Mouse (Mus musculus) liver, adult 2 months (tissue): ENCODE results near the gene Slc16a9. TPM values are rescaled to one million over a fixed set of nuclear protein-coding genes. Genes with fewer than 3 reads are reported as not detected.

Experiments
- DNase-seq: peaks from one replicate; pipeline ENCODE4 v3.0.0-alpha.2; 2011; ENCODE audit warnings: low read depth, low spot score; ENCODE audit errors: extremely low read depth
- H3K27ac ChIP-seq: fragments of 200-500 bp; replicated peaks from 2 replicates; pipeline ENCODE4 v1.5.1; 2012; ENCODE audit warnings: low read depth, mild to moderate bottlenecking, control low read depth, inconsistent platforms, low read length; ENCODE audit not compliant: insufficient read depth
- H3K27me3 ChIP-seq: fragments of 200-500 bp; 2 replicates; pipeline ENCODE4 v1.6.1; 2012; ENCODE audit warnings: mild to moderate bottlenecking, moderate library complexity, low read length, inconsistent platforms; ENCODE audit not compliant: control insufficient read depth, insufficient read depth
- H3K36me3 ChIP-seq: fragments of 200-500 bp; 2 replicates; pipeline ENCODE4 v1.6.1; 2012; ENCODE audit warnings: low read length, inconsistent platforms; ENCODE audit not compliant: control insufficient read depth, insufficient read depth
- H3K4me1 ChIP-seq: fragments of 200-500 bp; 2 replicates; pipeline ENCODE4 v1.6.1; 2011; ENCODE audit warnings: low read length; ENCODE audit not compliant: control insufficient read depth, insufficient read depth
- H3K4me3 ChIP-seq: fragments of 200-500 bp; 2 replicates; pipeline ENCODE4 v1.5.1; 2011; ENCODE audit warnings: low read depth, mild to moderate bottlenecking, control low read depth, low read length, moderate library complexity; ENCODE audit not compliant: insufficient read depth
- H3K79me2 ChIP-seq: fragments of 200-500 bp; 2 replicates; pipeline ENCODE4 v1.6.1; 2012; ENCODE audit warnings: inconsistent platforms, mild to moderate bottlenecking, low read length, moderate library complexity; ENCODE audit not compliant: control insufficient read depth, insufficient read depth
- H3K9ac ChIP-seq: fragments of 200-500 bp; 2 replicates; pipeline ENCODE4 v1.6.1; 2012; ENCODE audit warnings: low read depth, mild to moderate bottlenecking, control low read depth, inconsistent platforms, low read length
- CTCF ChIP-seq: fragments of 200-500 bp; IDR thresholded peaks from 2 replicates; pipeline ENCODE4 v1.5.1; 2011; ENCODE audit warnings: low read depth, low read length, control low read depth
- POLR2A ChIP-seq: fragments of 200-500 bp; IDR thresholded peaks from 2 replicates; pipeline ENCODE4 v1.6.1; 2011; ENCODE audit warnings: low read length, control low read depth; ENCODE audit not compliant: insufficient read depth; ENCODE audit errors: extremely low read depth
- WGBS: fragments of 180-500 bp; shearing (Covaris S2); methylation state at CpG from one replicate; pipeline ENCODE4 v1.1.7; 2018; 5-methylcytosine and 5-hydroxymethylcytosine counted together
- polyA plus RNA-seq: library from polyadenylated mRNA; depleted of rRNA; stranded (reverse); fragments of >200 nt; gene quantifications from 2 replicates; pipeline ENCODE4 v1.2.3, GENCODE M21; 2012
- total RNA-seq: library from RNA; depleted of rRNA; stranded (reverse); fragments of >200 nt; gene quantifications from 2 replicates; pipeline ENCODE4 v1.2.3, GENCODE M21; 2014

Slc16a9 gene
- total and polyA plus RNA-seq, 2 experiments: 1.7 to 2.4 TPM

DNA sequence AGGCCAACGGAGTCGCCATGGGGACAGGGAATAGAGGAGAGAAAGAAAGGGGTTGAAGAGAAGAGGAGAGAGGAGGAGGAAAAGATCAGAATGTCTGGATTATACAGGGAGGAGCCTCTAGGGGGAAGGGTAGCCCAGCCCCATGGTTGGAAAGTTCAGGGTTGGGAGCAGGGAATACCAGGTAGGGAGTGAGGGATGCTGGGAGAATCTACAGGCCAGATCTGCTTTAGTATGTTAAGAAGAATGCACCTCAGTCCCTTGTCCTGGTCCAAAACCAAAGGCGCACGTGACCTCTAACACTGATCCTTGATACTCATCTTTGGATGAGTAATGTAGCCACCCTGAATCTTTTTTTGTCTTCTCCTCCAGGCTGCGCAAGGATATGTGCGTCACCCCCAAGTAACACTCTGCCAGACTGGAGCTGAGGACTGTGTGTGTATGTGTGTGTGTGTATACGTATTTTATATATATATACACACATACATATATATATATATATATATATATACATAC is 45.9 kb upstream of the Slc16a9 start:
- Histone ChIP-seq H3K4me3 (no peak overlapping the region), H3K9ac (no peak overlapping the region), H3K36me3 (no peaks in the 10 kb centered on the region), H3K27ac (no peak overlapping the region), H3K79me2 (no peaks in the 10 kb centered on the region), H3K4me1 (0 out of 2 replicates have a peak, but pooled peaks cover 2% of the 10 kb centered on the region), H3K27me3 (no peaks in the 10 kb centered on the region)
- 96% methylated on average over 7 of the region's 7 CpGs for WGBS
- TF ChIP-seq POLR2A (no peak), CTCF (no peak)
- no peak for DNase-seq

DNA sequence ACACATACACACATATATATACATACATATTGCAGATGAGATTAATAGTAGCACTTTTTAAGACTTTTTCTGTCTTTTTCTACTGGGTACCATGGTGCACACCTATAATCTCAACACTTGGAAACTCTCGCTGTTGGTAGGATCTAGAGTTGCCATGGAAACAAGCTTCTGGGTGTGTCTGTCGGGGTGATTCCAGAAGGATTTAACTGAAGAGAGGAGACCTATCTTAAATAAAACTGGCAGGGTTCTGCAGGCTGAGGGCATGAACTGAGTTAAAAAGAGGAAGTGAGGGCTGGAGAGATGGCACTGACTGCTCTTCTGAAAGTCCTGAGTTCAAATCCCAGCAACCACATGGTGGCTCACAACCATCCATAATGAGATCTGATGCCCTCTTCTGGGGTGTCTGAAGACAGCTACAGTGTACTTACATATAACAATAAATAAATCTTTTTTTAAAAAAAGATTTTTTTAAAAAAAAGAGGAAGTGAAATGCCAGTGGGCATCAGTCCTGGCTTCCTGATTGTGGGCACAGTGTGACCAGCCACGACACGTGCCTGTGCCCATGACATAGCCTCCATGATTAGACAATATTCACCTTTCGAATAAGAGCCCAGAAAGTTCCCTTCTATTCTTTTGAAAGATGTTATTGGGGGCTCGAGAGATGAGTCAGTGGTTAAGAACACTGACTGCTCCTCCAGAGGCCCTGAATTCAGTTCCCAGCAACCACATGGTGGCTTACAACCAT is 45.3 kb upstream of the Slc16a9 start:
- no peak for DNase-seq
- H3K4me3 ChIP-seq: no peak overlapping the region
- H3K27me3 ChIP-seq: no peaks in the 10 kb centered on the region
- no peak overlapping the region for H3K27ac ChIP-seq
- no peak overlapping the region for H3K9ac ChIP-seq
- TF ChIP-seq POLR2A (no peak), CTCF (no peak)
- no peaks in the 10 kb centered on the region for H3K36me3 ChIP-seq
- no peaks in the 10 kb centered on the region for H3K79me2 ChIP-seq
- 0 out of 2 replicates have a peak, but pooled peaks cover 2% of the 10 kb centered on the region for H3K4me1 ChIP-seq
- 88% methylated on average over 6 of the region's 6 CpGs for WGBS

DNA sequence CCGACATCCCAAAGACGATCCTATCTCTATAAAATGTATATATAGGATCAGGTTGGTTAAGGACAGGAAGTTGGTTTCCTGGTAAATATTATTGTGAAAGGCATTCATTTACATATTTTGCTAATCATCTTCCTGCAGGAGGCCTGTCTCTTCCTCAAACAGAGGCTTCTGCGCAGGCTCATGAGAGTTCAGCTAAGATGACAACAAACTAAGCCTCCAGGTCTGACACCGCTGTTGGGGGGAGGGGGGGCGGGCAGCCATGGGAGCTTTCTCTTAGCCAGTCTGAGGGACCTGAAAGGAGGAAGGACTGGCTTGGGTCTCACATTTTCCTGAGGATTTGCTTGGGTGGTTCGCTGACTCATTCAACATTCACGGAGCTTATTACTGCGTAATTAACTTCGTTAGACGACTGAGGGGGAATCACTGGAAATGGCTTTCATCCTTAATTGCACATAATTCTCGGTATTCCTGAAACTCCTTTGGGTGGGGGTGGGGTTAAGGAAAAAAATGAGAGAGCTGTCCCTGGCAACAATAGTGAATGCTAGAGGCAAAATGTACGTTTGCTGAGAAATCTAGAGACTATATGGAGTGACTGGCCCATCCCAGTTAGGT is 43.9 kb upstream of the Slc16a9 start:
- H3K4me1 ChIP-seq: peaks cover 4% of the 10 kb centered on the region; the same call in 1 of the 2 replicates
- no peak overlapping the region for H3K27ac ChIP-seq
- H3K27me3 ChIP-seq: no peaks in the 10 kb centered on the region
- no peaks in the 10 kb centered on the region for H3K79me2 ChIP-seq
- TF ChIP-seq CTCF (no peak), POLR2A (no peak)
- H3K4me3 ChIP-seq: no peak overlapping the region
- DNase-seq: no peak
- no peaks in the 10 kb centered on the region for H3K36me3 ChIP-seq
- WGBS: 80% methylated on average over 12 of the region's 12 CpGs
- H3K9ac ChIP-seq: no peak overlapping the region

DNA sequence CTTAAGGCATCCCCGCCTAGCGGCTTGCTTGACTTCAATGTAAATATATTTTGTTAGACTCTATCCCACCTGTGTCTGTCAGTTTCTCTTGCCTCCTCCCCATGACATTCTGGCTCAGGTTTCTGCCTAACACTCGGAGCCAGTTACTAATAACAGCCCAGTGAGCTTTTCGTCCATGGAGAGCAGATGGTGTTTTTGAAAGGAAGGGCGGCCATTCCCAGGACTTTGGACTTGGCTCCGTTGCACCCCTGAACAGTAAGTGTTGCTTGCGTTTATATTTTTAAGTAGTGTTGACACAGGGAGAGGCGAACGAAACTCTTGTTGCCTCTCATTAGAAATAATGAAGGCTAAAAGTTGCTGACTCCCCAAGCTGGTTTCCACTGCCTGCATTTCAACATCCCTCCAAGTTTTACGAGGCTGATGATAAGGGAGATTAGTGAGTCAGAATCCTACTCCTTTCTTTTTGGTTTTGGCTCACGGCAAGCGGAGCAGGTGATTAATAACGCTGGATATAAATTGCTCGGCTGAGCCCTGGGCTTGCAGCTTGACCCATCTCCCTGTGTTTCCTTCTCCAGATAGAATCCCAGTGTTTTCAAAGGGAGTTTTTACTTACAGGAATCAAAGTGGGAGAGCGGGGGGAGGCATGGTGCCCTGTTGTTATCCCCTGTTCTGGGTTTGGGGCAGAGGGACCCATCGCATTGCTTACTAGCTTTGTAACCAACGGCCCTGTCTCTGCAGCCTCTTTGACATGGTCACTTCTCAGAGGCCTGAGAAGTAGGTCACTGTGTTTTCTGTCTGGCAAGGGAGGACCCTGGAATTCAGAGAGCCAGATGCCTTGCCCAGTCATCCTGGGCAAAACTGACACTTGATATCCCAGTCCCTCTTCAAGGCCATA is 40.1 kb upstream of the Slc16a9 start, which contains the start of gene Mrln:
Mrln (plus strand) TSS at position 160 of the 895 bp plus-strand sequence.
- Histone ChIP-seq H3K4me3 (no peak within 1 kb of the TSS), H3K4me1 (peaks cover 4% of the 10 kb centered on the region; the same call in 1 of the 2 replicates), H3K36me3 (no peaks in the 10 kb centered on the region), H3K9ac (no peak within 1 kb of the TSS), H3K27me3 (no peaks in the 10 kb centered on the region), H3K79me2 (no peaks in the 10 kb centered on the region), H3K27ac (no peak within 1 kb of the TSS)
- DNase-seq: peak; percentile 42
- TF ChIP-seq CTCF (no peak), POLR2A (no peak)
- 43% methylated on average over 17 of the region's 17 CpGs for WGBS

DNA sequence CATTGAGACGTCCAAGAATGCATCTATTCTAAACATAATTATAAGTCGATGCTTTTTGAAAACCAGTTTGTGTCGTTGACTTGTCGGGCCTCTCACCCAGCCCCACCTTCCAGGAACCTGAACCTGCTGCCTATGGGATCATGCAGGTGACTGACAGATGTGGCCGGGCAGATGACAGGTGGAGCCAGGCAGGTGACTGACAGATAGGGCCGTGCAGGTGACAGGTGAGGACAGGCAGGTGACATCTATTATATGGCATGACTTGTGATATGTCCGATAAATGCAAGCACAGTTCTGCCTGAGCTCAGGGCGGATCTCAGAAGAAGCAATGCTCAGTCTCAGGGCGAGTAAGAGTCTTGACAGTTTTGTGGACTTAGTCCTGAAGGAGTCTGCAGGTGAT is 33.6 kb upstream of the Slc16a9 start:
- Histone ChIP-seq H3K4me1 (no peaks in the 10 kb centered on the region), H3K27me3 (no peaks in the 10 kb centered on the region), H3K36me3 (no peaks in the 10 kb centered on the region), H3K9ac (no peak overlapping the region), H3K27ac (no peak overlapping the region), H3K79me2 (no peaks in the 10 kb centered on the region), H3K4me3 (no peak overlapping the region)
- no peak for DNase-seq
- no peak for TF ChIP-seq POLR2A
- TF ChIP-seq CTCF: no peak
- 88% methylated on average over 9 of the region's 9 CpGs for WGBS
